Mouse (Mus musculus) forelimb bud, embryonic 11.5 days (tissue): ENCODE data around the gene Ifi208.
"Not testable (repeated sequence)": the region's sequence is repeated elsewhere in the genome, so short reads cannot be mapped to it uniquely, and the experiment has no call there.

Experiments
- DNase-seq: peaks from one replicate; pipeline ENCODE4 v3.0.0-alpha.2; 2012; ENCODE audit warnings: low read depth, low spot score

Gene Ifi208

GRCm38 (mm10) chr1:173673458-173674097 is at the start of gene Ifi208:
Gene Ifi208, plus strand, starts transcription at chr1:173673675.
- not testable (repeated sequence) for DNase-seq

GRCm38 (mm10) chr1:173624052-173624451 is 49.4 kb upstream of the Ifi208 start:
- DNase-seq, result no peak

GRCm38 (mm10) chr1:173626686-173627085 is 46.8 kb upstream of the Ifi208 start:
- DNase-seq, result no peak

- not testable (repeated sequence) for DNase-seq
Observed at GRCm38 (mm10) chr1:173630622-173631021, 42.9 kb upstream of the Ifi208 start, which contains the start of gene Ifi209. Gene Ifi209, plus strand, starts transcription at chr1:173630917.

GRCm38 (mm10) chr1:173633969-173634645 is 39.4 kb upstream of the Ifi208 start:
- no peak for DNase-seq

- DNase-seq, result no peak
Observed at GRCm38 (mm10) chr1:173645393-173645792, 28.1 kb upstream of the Ifi208 start.

GRCm38 (mm10) chr1:173657973-173658372 is 15.5 kb upstream of the Ifi208 start:
- DNase-seq, result no peak

- not testable (repeated sequence) for DNase-seq
Observed at GRCm38 (mm10) chr1:173678605-173679004, 5.1 kb downstream of the Ifi208 start.

GRCm38 (mm10) chr1:173694270-173694669 is 20.8 kb downstream of the Ifi208 start:
- DNase-seq, result no peak

- no peak for DNase-seq
Observed at GRCm38 (mm10) chr1:173733219-173733618, 59.7 kb downstream of the Ifi208 start.

GRCm38 (mm10) chr1:173735015-173735414 is 61.5 kb downstream of the Ifi208 start:
- DNase-seq, result not testable (repeated sequence)

- DNase-seq, result no peak
Observed at GRCm38 (mm10) chr1:173736986-173737385, 63.5 kb downstream of the Ifi208 start.

- DNase-seq, result no peak
Observed at GRCm38 (mm10) chr1:173740537-173740936, 67.1 kb downstream of the Ifi208 start.

GRCm38 (mm10) chr1:173741656-173742055 is 68.2 kb downstream of the Ifi208 start, which contains the start of gene Ifi207:
Gene Ifi207, minus strand, starts transcription at chr1:173741747.
- DNase-seq, result no peak

GRCm38 (mm10) chr1:173742262-173742661 is 68.8 kb downstream of the Ifi208 start:
- DNase-seq, result no peak
